Mouse (Mus musculus) brain, embryonic 14.5 days (tissue): ENCODE results near the gene Erich6.

ENCODE experiments used
- CTCF ChIP-seq: fragments of 200-500 bp; IDR thresholded peaks from 2 replicates; pipeline ENCODE4 v1.5.1; 2012; ENCODE audit warnings: inconsistent platforms, mild to moderate bottlenecking, moderate library complexity, borderline replicate concordance; ENCODE audit not compliant: insufficient read depth, insufficient read length; ENCODE audit errors: extremely low read depth
- POLR2A ChIP-seq: fragments of 200-500 bp; IDR thresholded peaks from 2 replicates; pipeline ENCODE4 v1.6.1; 2012; ENCODE audit warnings: mild to moderate bottlenecking, inconsistent platforms, borderline replicate concordance; ENCODE audit not compliant: poor library complexity, insufficient read depth, insufficient read length, severe bottlenecking; ENCODE audit errors: extremely low read depth

DNA sequence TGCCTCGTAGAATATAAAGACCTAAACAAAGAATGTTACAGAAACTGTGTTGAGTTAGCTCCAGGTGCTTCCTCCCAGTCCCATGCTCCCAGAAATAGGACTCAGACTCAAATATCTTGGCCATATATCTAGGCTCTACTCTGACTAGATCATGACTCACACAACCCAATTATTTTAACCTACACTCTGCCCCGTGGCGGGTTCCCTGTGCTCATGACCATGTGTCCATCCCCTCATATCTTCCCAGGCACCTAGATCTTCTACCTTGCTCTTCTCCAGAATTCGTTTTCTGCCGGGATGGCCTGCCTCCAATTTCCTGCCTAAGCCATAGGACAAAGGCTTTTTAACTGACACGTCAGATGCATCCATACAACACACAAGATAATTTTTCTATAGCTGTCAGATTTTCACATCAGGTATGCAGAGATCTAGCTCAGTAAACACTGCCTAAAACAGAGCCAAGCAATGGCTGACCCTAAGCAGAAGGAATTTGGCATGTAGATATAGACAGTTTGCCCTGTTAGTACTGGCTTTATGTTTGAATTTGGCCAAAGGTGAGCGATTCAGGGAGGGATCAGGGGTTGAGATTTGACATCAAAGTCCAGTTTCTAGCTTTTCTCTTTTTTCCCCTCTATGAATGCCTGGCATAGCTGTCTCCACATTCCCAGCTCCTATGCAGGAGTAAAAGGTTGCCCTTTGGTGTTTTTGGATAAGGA is 49.4 kb upstream of the Erich6 start:
- TF ChIP-seq POLR2A (no peak), CTCF (no peak)
